Comparison of ENCODE assay signal across 11 mouse cellular contexts in genomic region chr9:103146703-103147102, GRCm38 (mm10). TPM values are rescaled to one million over a fixed set of nuclear protein-coding genes. Genes with fewer than 3 reads are reported as not detected.
A peak's percentile ranks its signal among the peaks of the same experiment; 100 is the strongest.
DNase-seq lines count a peak whose midpoint lies in the region; ATAC-seq and TF ChIP-seq lines count a peak whose summit lies in the region.
"Had no signal": no experiment of that assay in that cellular context is flagged by ENCODE, and none has a peak within 500 bp of the region (broad histone marks: within the 10 kb centered on the region; RNA-seq: fewer than 3 reads in every experiment).

No protein-coding gene starts in this region.

- H3K4me2 ChIP-seq in liver, postnatal 0 days (ENCODE audit: low read depth, low read length), result no peak overlapping the region
- no peak overlapping the region for H3K4me2 ChIP-seq in liver, embryonic 12.5 days
- H3K4me2 ChIP-seq in hindbrain, embryonic 13.5 days, result peak overlapping the region; percentile 29; the same call in 1 of the 2 replicates
- peak overlapping the region; percentile 10; the same call in 1 of the 2 replicates for H3K4me2 ChIP-seq in midbrain, embryonic 16.5 days (ENCODE audit: low read length)
- no peak overlapping the region for H3K4me2 ChIP-seq in intestine, embryonic 16.5 days (ENCODE audit: low read depth, low read length)

- no peak overlapping the region for H3K27ac ChIP-seq in liver, postnatal 0 days (ENCODE audit: low read depth)
- no peak overlapping the region for H3K27ac ChIP-seq in liver, embryonic 12.5 days
- peak overlapping the region; percentile 88 for H3K27ac ChIP-seq in hindbrain, embryonic 13.5 days
- H3K27ac ChIP-seq in midbrain, embryonic 16.5 days (ENCODE audit: low read length), result peak overlapping the region; percentile 71
- H3K27ac ChIP-seq in intestine, embryonic 16.5 days (ENCODE audit: low read length), result no peak overlapping the region
- H3K27ac ChIP-seq: heart, embryonic 10.5 days had no signal

- H3K4me1 ChIP-seq in liver, postnatal 0 days (ENCODE audit: insufficient read depth), result no peaks in the 10 kb centered on the region
- no peaks in the 10 kb centered on the region for H3K4me1 ChIP-seq in liver, embryonic 12.5 days
- peaks cover 62% of the 10 kb centered on the region for H3K4me1 ChIP-seq in hindbrain, embryonic 13.5 days (replicated peaks)
- H3K4me1 ChIP-seq in midbrain, embryonic 16.5 days (ENCODE audit: control insufficient read depth, insufficient read depth, low read length), result peaks cover 40% of the 10 kb centered on the region
- H3K4me1 ChIP-seq in intestine, embryonic 16.5 days (ENCODE audit: control insufficient read depth, insufficient read depth, low read length), result no peaks in the 10 kb centered on the region

- 53% methylated on average over 9 of the region's 9 CpGs for WGBS in liver, postnatal 0 days (ENCODE audit: insufficient replicate concordance)
- 43% methylated on average over 9 of the region's 9 CpGs for WGBS in liver, embryonic 12.5 days (ENCODE audit: insufficient replicate concordance)
- WGBS in hindbrain, embryonic 13.5 days, result 8% methylated on average over 9 of the region's 9 CpGs
- WGBS in midbrain, embryonic 16.5 days, result 4% methylated on average over 9 of the region's 9 CpGs
- 42% methylated on average over 9 of the region's 9 CpGs for WGBS in intestine, embryonic 16.5 days

- peak; percentile 21; the same call in 1 of the 2 replicates for ATAC-seq in liver, postnatal 0 days
- ATAC-seq in liver, embryonic 12.5 days, result no peak
- peak; percentile 77 for ATAC-seq in hindbrain, embryonic 13.5 days (ENCODE audit: low FRiP score)
- peak; percentile 65 for ATAC-seq in midbrain, embryonic 16.5 days
- no peak for ATAC-seq in intestine, embryonic 16.5 days

- no peak for TF ChIP-seq CTCF in liver, postnatal 0 days (IDR thresholded peaks at IDR 0.05; ENCODE audit: low read depth)
- no peak for TF ChIP-seq CTCF in brain, embryonic 14.5 days (IDR thresholded peaks at IDR 0.05; ENCODE audit: borderline replicate concordance, extremely low read depth, insufficient read depth, insufficient read length)

- no peaks in the 10 kb centered on the region for H3K27me3 ChIP-seq in liver, postnatal 0 days (ENCODE audit: insufficient read depth, low read length)
- H3K27me3 ChIP-seq in liver, embryonic 12.5 days (replicated peaks), result 0 out of 2 replicates have a peak, but pooled peaks cover 4% of the 10 kb centered on the region
- H3K27me3 ChIP-seq in hindbrain, embryonic 13.5 days, result no peaks in the 10 kb centered on the region
- no peaks in the 10 kb centered on the region for H3K27me3 ChIP-seq in midbrain, embryonic 16.5 days (ENCODE audit: control insufficient read depth, insufficient read depth, low read depth, low read length)
- H3K27me3 ChIP-seq in intestine, embryonic 16.5 days (replicated peaks; ENCODE audit: control insufficient read depth, insufficient read depth, low read length), result no peaks in the 10 kb centered on the region

- no peak for TF ChIP-seq EP300 in liver, postnatal 0 days (IDR thresholded peaks at IDR 0.05; ENCODE audit: low read depth)

- H3K9ac ChIP-seq in liver, postnatal 0 days (replicated peaks), result no peak overlapping the region
- H3K9ac ChIP-seq in liver, embryonic 12.5 days, result no peak overlapping the region
- no peak overlapping the region for H3K9ac ChIP-seq in hindbrain, embryonic 13.5 days
- H3K9ac ChIP-seq in midbrain, embryonic 16.5 days (ENCODE audit: low read depth, low read length), result no peak overlapping the region
- no peak overlapping the region for H3K9ac ChIP-seq in intestine, embryonic 16.5 days (ENCODE audit: low read depth, low read length)

- no peak for TF ChIP-seq POLR2A in brain, embryonic 14.5 days (IDR thresholded peaks at IDR 0.05; ENCODE audit: borderline replicate concordance, extremely low read depth, insufficient read depth, insufficient read length, poor library complexity, severe bottlenecking)

- no peaks in the 10 kb centered on the region for H3K36me3 ChIP-seq in liver, postnatal 0 days (replicated peaks; ENCODE audit: insufficient read depth, low read length)
- no peaks in the 10 kb centered on the region for H3K36me3 ChIP-seq in liver, embryonic 12.5 days
- peaks cover 26% of the 10 kb centered on the region for H3K36me3 ChIP-seq in hindbrain, embryonic 13.5 days
- no peaks in the 10 kb centered on the region; the same call in 1 of the 2 replicates for H3K36me3 ChIP-seq in midbrain, embryonic 16.5 days (ENCODE audit: control insufficient read depth, insufficient read depth, low read length)
- H3K36me3 ChIP-seq in intestine, embryonic 16.5 days (ENCODE audit: control insufficient read depth, insufficient read depth, low read length), result no peaks in the 10 kb centered on the region
- H3K36me3 ChIP-seq: heart, embryonic 10.5 days had no signal

- no peaks in the 10 kb centered on the region for H3K9me3 ChIP-seq in liver, postnatal 0 days (ENCODE audit: low read length)
- no peaks in the 10 kb centered on the region for H3K9me3 ChIP-seq in liver, embryonic 12.5 days (replicated peaks)
- H3K9me3 ChIP-seq in hindbrain, embryonic 13.5 days, result no peaks in the 10 kb centered on the region
- no peaks in the 10 kb centered on the region for H3K9me3 ChIP-seq in midbrain, embryonic 16.5 days (replicated peaks; ENCODE audit: control insufficient read depth, low read length, poor library complexity, severe bottlenecking)
- no peaks in the 10 kb centered on the region for H3K9me3 ChIP-seq in intestine, embryonic 16.5 days (ENCODE audit: control insufficient read depth, low read length)
- H3K9me3 ChIP-seq: heart, embryonic 10.5 days had no signal

- DNase-seq in liver, postnatal 0 days, result no peak
- peak; percentile 94 for DNase-seq in brain, embryonic 14.5 days (ENCODE audit: low read depth)
- DNase-seq in cerebellum, adult 11-12 months, result no peak
- DNase-seq in adrenal gland, adult 18-20 months (ENCODE audit: low spot score in 2 of 2), result no peak
- DNase-seq: thymus, adult 18-20 months had no signal

- no peak overlapping the region for H3K4me3 ChIP-seq in liver, postnatal 0 days (ENCODE audit: low read depth, low read length)
- H3K4me3 ChIP-seq in liver, embryonic 12.5 days, result no peak overlapping the region
- H3K4me3 ChIP-seq in hindbrain, embryonic 13.5 days, result no peak overlapping the region
- no peak overlapping the region for H3K4me3 ChIP-seq in midbrain, embryonic 16.5 days (ENCODE audit: low read depth, low read length)
- H3K4me3 ChIP-seq in intestine, embryonic 16.5 days (ENCODE audit: low read length), result no peak overlapping the region
- H3K4me3 ChIP-seq: heart, embryonic 10.5 days had no signal

RNA-seq across cellular contexts. Expression of gene Rab6b, which starts 35.1 kb away (rescaled TPM):
- 0.25 and 0.26 TPM in 2 replicates for polyA plus RNA-seq in liver, postnatal 0 days (2015; fragmentation: Nextera tagmentation; extraction: Ambion mirVana)
- polyA plus RNA-seq in liver, embryonic 12.5 days (2016; fragmentation: Nextera tagmentation; extraction: Ambion mirVana), result 0.24 and 0.43 TPM in 2 replicates
- 54.5 and 125 TPM in 2 replicates for polyA plus RNA-seq in brain, embryonic 14.5 days (2012; rRNA removed)
- 80.2 and 83.1 TPM in 2 replicates for polyA plus RNA-seq in hindbrain, embryonic 13.5 days (2015; fragmentation: Nextera tagmentation; extraction: Ambion mirVana)
- 108 and 126 TPM in 2 replicates for polyA plus RNA-seq in midbrain, embryonic 16.5 days (2015; fragmentation: Nextera tagmentation; extraction: Ambion mirVana)
- polyA plus RNA-seq in intestine, embryonic 16.5 days (2015; fragmentation: Nextera tagmentation; extraction: Ambion mirVana), result 4.5 TPM in 2 replicates
- 1 to 10 TPM; 3.0 to 8.4 TPM for total RNA-seq in adrenal gland, adult 18-20 months (2021)
- total RNA-seq: MEL had no signal

RNA-seq across cellular contexts. Expression of gene Srprb, which starts 55.2 kb away (rescaled TPM):
- 10.1 and 10.8 TPM in 2 replicates for polyA plus RNA-seq in liver, postnatal 0 days (2015; fragmentation: Nextera tagmentation; extraction: Ambion mirVana)
- 30.3 and 31.5 TPM in 2 replicates for polyA plus RNA-seq in liver, embryonic 12.5 days (2016; fragmentation: Nextera tagmentation; extraction: Ambion mirVana)
- polyA plus RNA-seq in brain, embryonic 14.5 days (2012; rRNA removed), result 58.0 and 59.4 TPM in 2 replicates
- 48.9 and 51.0 TPM in 2 replicates for polyA plus RNA-seq in hindbrain, embryonic 13.5 days (2015; fragmentation: Nextera tagmentation; extraction: Ambion mirVana)
- 56.0 and 60.7 TPM in 2 replicates for polyA plus RNA-seq in midbrain, embryonic 16.5 days (2015; fragmentation: Nextera tagmentation; extraction: Ambion mirVana)
- polyA plus RNA-seq in intestine, embryonic 16.5 days (2015; fragmentation: Nextera tagmentation; extraction: Ambion mirVana), result 51.0 and 51.7 TPM in 2 replicates
- 10 to 100 TPM; 34.3 to 50.9 TPM for total RNA-seq in adrenal gland, adult 18-20 months (2021)

Comparison
In these comparisons a context has a peak if more than half of its experiments do, and no peak if none do; other contexts are left out.
1. ATAC-seq: peak in liver, postnatal 0 days (single experiment), hindbrain, embryonic 13.5 days (single experiment) and midbrain, embryonic 16.5 days (single experiment); none in liver, embryonic 12.5 days (single experiment) and intestine, embryonic 16.5 days (single experiment).
2. H3K27ac ChIP-seq: peak in hindbrain, embryonic 13.5 days (single experiment) and midbrain, embryonic 16.5 days (single experiment); none in liver, postnatal 0 days (single experiment), liver, embryonic 12.5 days (single experiment) and intestine, embryonic 16.5 days (single experiment).
3. H3K4me2 ChIP-seq: peak in hindbrain, embryonic 13.5 days (single experiment) and midbrain, embryonic 16.5 days (single experiment); none in liver, postnatal 0 days (single experiment), liver, embryonic 12.5 days (single experiment) and intestine, embryonic 16.5 days (single experiment).
4. RNA of gene Rab6b, which starts 35.1 kb away (polyA plus RNA-seq): 108 to 126 TPM in midbrain, embryonic 16.5 days, 54.5 to 125 TPM in brain, embryonic 14.5 days and 80.2 to 83.1 TPM in hindbrain, embryonic 13.5 days; 4.5 TPM in intestine, embryonic 16.5 days, 0.24 to 0.43 TPM in liver, embryonic 12.5 days and 0.25 to 0.26 TPM in liver, postnatal 0 days; every median in the first group is over 10 times any median in the second.